Mouse (Mus musculus): ENCODE measurements at regions not wholly inside any gene's neighbourhood (a gene's known extent, or its start where the extent isn't known, plus 50 kb on each side); places are given as distances from the start of the nearest gene placed in this dataset.

DNA sequence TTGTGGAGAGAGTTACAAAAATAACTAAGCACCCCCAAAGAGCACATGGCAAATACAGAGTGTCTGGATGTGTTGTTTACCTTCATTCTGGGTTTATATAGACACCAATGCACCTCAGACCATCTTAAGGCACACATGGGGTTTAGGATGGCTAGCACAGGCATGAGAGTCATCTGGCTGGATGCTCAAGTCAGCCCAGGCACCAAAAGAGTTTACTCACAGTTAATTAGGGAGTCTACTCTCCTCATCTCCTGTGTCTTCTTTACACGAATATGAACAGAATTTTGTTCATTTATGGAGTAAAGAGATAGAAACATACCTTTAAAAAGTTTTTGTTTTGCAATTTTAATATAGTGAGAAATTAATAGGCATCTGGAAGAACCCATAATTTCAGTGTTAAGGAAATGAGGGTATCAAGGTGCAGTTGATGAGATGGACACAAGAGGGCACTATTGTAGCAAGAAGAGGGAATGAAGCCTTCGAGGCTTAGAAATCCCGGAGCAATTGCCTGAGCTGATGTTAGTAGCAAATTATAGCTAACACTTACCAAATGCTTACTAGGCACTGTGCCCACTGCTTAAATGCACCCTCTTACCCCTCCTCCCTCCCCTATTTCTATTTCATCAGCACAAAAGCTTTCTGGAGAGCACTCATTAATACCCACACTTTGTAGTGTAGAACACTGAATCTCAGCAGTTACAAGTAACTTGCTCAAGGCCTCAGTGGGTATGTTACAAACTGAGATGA is 174.6 kb downstream of the Eepd1 start:
- no peak overlapping the region for H3K4me3 ChIP-seq (ENCODE audit: insufficient read depth, low read depth, low read length)
- 3% methylated on average over 3 of the region's 3 CpGs for WGBS
- peak; percentile 13; the same call in 1 of the 2 replicates for TF ChIP-seq CTCF (conservative IDR thresholded peaks at IDR 0.05; ENCODE audit: insufficient read depth, insufficient read length, low read depth, low read length)
- no peak for TF ChIP-seq POLR2A (IDR thresholded peaks at IDR 0.05; ENCODE audit: low read depth, low read length)
- no peak overlapping the region for H3K27ac ChIP-seq (ENCODE audit: insufficient read depth, low read depth, low read length)
- H3K4me1 ChIP-seq (ENCODE audit: control insufficient read depth, insufficient read depth, low read length): no peaks in the 10 kb centered on the region
- no peaks in the 10 kb centered on the region for H3K36me3 ChIP-seq (ENCODE audit: control insufficient read depth, insufficient read depth, low read length)
- H3K27me3 ChIP-seq (replicated peaks; ENCODE audit: control insufficient read depth, insufficient read depth, low read length): no peaks in the 10 kb centered on the region
- peak; percentile 39 for DNase-seq

DNA sequence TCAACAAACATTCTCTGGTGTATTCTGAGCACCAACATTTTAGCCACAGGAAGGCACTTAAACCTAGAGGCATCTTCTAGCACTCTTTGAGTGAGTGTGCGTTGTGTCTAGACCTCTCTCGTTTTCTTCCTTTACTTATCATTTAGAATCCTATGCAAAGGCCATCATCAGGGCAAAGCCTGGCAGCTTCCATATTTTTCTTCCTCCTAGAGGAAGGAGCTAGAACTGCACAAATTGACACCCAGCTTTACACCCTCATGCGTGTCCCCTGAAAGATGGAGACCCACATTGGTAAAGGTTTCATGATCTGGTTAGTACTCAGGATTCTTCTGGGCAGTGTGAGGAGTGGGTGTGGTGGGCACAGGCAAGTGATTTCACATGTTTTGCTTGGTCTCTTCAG is 175.2 kb downstream of the Eepd1 start:
- WGBS: 92% methylated on average over 3 of the region's 3 CpGs
- DNase-seq: no peak
- no peaks in the 10 kb centered on the region for H3K4me1 ChIP-seq (ENCODE audit: control insufficient read depth, insufficient read depth, low read length)
- H3K27ac ChIP-seq (ENCODE audit: insufficient read depth, low read depth, low read length): no peak overlapping the region
- no peaks in the 10 kb centered on the region for H3K36me3 ChIP-seq (ENCODE audit: control insufficient read depth, insufficient read depth, low read length)
- H3K27me3 ChIP-seq (replicated peaks; ENCODE audit: control insufficient read depth, insufficient read depth, low read length): no peaks in the 10 kb centered on the region
- TF ChIP-seq CTCF (conservative IDR thresholded peaks at IDR 0.05; ENCODE audit: insufficient read depth, insufficient read length, low read depth, low read length): no peak
- H3K4me3 ChIP-seq (ENCODE audit: insufficient read depth, low read depth, low read length): no peak overlapping the region

GRCm38 (mm10) chr9:25683635-25684333 is 202.4 kb downstream of the Eepd1 start:
- no peak overlapping the region for H3K4me3 ChIP-seq (ENCODE audit: insufficient read depth, low read depth, low read length)
- TF ChIP-seq CTCF (conservative IDR thresholded peaks at IDR 0.05; ENCODE audit: insufficient read depth, insufficient read length, low read depth, low read length): no peak
- no peak for TF ChIP-seq POLR2A (IDR thresholded peaks at IDR 0.05; ENCODE audit: low read depth, low read length)
- WGBS: 78% methylated on average over 4 of the region's 4 CpGs
- no peak overlapping the region for H3K27ac ChIP-seq (ENCODE audit: insufficient read depth, low read depth, low read length)
- no peak for DNase-seq
- H3K4me1 ChIP-seq (ENCODE audit: control insufficient read depth, insufficient read depth, low read length): no peaks in the 10 kb centered on the region
- H3K27me3 ChIP-seq (replicated peaks; ENCODE audit: control insufficient read depth, insufficient read depth, low read length): no peaks in the 10 kb centered on the region
- H3K36me3 ChIP-seq (ENCODE audit: control insufficient read depth, insufficient read depth, low read length): no peaks in the 10 kb centered on the region

- Histone ChIP-seq H3K36me3 (ENCODE audit: control insufficient read depth, insufficient read depth, low read length) (no peaks in the 10 kb centered on the region), H3K27me3 (replicated peaks; ENCODE audit: control insufficient read depth, insufficient read depth, low read length) (no peaks in the 10 kb centered on the region), H3K4me1 (ENCODE audit: control insufficient read depth, insufficient read depth, low read length) (no peaks in the 10 kb centered on the region), H3K27ac (ENCODE audit: insufficient read depth, low read depth, low read length) (no peak overlapping the region), H3K4me3 (ENCODE audit: insufficient read depth, low read depth, low read length) (no peak overlapping the region)
- WGBS: 44% methylated on average over 5 of the region's 5 CpGs
- TF ChIP-seq POLR2A (IDR thresholded peaks at IDR 0.05; ENCODE audit: low read depth, low read length): no peak
- peak; percentile 54 for TF ChIP-seq CTCF (conservative IDR thresholded peaks at IDR 0.05; ENCODE audit: insufficient read depth, insufficient read length, low read depth, low read length)
- DNase-seq: peak; percentile 4
Observed at GRCm38 (mm10) chr9:25693632-25694031, 212.3 kb downstream of the Eepd1 start.

- WGBS: 31% methylated on average over 3 of the region's 3 CpGs
- TF ChIP-seq CTCF (conservative IDR thresholded peaks at IDR 0.05; ENCODE audit: insufficient read depth, insufficient read length, low read depth, low read length) (no peak), POLR2A (IDR thresholded peaks at IDR 0.05; ENCODE audit: low read depth, low read length) (no peak)
- no peak overlapping the region for H3K4me3 ChIP-seq (ENCODE audit: insufficient read depth, low read depth, low read length)
- H3K27ac ChIP-seq (ENCODE audit: insufficient read depth, low read depth, low read length): no peak overlapping the region
- no peaks in the 10 kb centered on the region for H3K4me1 ChIP-seq (ENCODE audit: control insufficient read depth, insufficient read depth, low read length)
- H3K27me3 ChIP-seq (replicated peaks; ENCODE audit: control insufficient read depth, insufficient read depth, low read length): no peaks in the 10 kb centered on the region
- no peak for DNase-seq
- H3K36me3 ChIP-seq (ENCODE audit: control insufficient read depth, insufficient read depth, low read length): no peaks in the 10 kb centered on the region
Observed at GRCm38 (mm10) chr9:25695018-25695417, 213.7 kb downstream of the Eepd1 start.

DNA sequence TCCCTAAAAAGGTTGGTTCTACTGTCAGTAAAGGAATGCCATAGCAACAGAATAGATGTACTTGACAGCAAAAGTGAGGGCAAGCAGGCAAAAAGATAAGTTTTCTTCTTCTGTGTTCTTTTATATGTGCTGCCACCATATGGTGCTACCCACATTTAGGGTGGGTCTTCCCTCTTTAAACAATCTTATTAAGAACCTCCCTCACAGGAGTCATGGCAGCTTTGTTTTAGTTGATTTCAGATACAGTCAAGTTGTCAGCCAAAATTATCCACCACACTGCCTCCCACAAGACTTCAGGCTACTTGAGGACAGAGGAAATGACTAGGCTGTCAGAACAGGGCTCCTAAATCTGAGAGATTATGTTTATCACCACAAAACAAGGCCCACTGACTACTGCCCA is 232.3 kb downstream of the Eepd1 start:
- no peaks in the 10 kb centered on the region for H3K36me3 ChIP-seq (ENCODE audit: control insufficient read depth, insufficient read depth, low read length)
- no peak overlapping the region for H3K4me3 ChIP-seq (ENCODE audit: insufficient read depth, low read depth, low read length)
- no peaks in the 10 kb centered on the region for H3K4me1 ChIP-seq (ENCODE audit: control insufficient read depth, insufficient read depth, low read length)
- DNase-seq: no peak
- H3K27ac ChIP-seq (ENCODE audit: insufficient read depth, low read depth, low read length): no peak overlapping the region
- TF ChIP-seq POLR2A (IDR thresholded peaks at IDR 0.05; ENCODE audit: low read depth, low read length): no peak
- TF ChIP-seq CTCF (conservative IDR thresholded peaks at IDR 0.05; ENCODE audit: insufficient read depth, insufficient read length, low read depth, low read length): no peak
- H3K27me3 ChIP-seq (replicated peaks; ENCODE audit: control insufficient read depth, insufficient read depth, low read length): no peaks in the 10 kb centered on the region

GRCm38 (mm10) chr9:25744162-25744561 is 262.8 kb downstream of the Eepd1 start:
- no peak overlapping the region for H3K27ac ChIP-seq (ENCODE audit: insufficient read depth, low read depth, low read length)
- WGBS: 55% methylated on average over 6 of the region's 6 CpGs
- TF ChIP-seq CTCF (conservative IDR thresholded peaks at IDR 0.05; ENCODE audit: insufficient read depth, insufficient read length, low read depth, low read length) (peak; percentile 23; the same call in 1 of the 2 replicates), POLR2A (IDR thresholded peaks at IDR 0.05; ENCODE audit: low read depth, low read length) (no peak)
- no peak overlapping the region for H3K4me3 ChIP-seq (ENCODE audit: insufficient read depth, low read depth, low read length)
- no peak for DNase-seq
- H3K4me1 ChIP-seq (ENCODE audit: control insufficient read depth, insufficient read depth, low read length): no peaks in the 10 kb centered on the region
- H3K36me3 ChIP-seq (ENCODE audit: control insufficient read depth, insufficient read depth, low read length): no peaks in the 10 kb centered on the region
- no peaks in the 10 kb centered on the region for H3K27me3 ChIP-seq (replicated peaks; ENCODE audit: control insufficient read depth, insufficient read depth, low read length)
